Mouse (Mus musculus): ENCODE results near the gene G6pc3.

- TF ChIP-seq CTCF (IDR thresholded peaks at IDR 0.05; ENCODE audit: low read depth, low read length) (no peak), POLR2A (IDR thresholded peaks at IDR 0.05; ENCODE audit: insufficient read depth, low read length) (no peak), EP300 (IDR thresholded peaks at IDR 0.05; ENCODE audit: insufficient read depth, low read depth, low read length) (no peak)
These were observed 31.0 kb downstream of the G6pc3 start for GRCm38 (mm10) chr11:102220451-102220850.

All from ES-Bruce4 (cell line).